Comparison of ENCODE assay signal across 20 mouse cellular contexts in genomic region chr9:123229826-123230225, GRCm38 (mm10). TPM values are rescaled to one million over a fixed set of nuclear protein-coding genes. Genes with fewer than 3 reads are reported as not detected.
"Had no signal": no experiment of that assay in that cellular context is flagged by ENCODE, and none has a peak within 500 bp of the region (broad histone marks: within the 10 kb centered on the region; RNA-seq: fewer than 3 reads in every experiment).

No protein-coding gene starts in this region.

- H3K4me1 ChIP-seq: limb, embryonic 12.5 days; limb, embryonic 15.5 days; lung, embryonic 15.5 days had no signal

- ATAC-seq: liver, postnatal 0 days had no signal

- DNase-seq: kidney, adult 9 months; kidney, postnatal 4 days; left cerebral cortex, postnatal 4 days; liver, postnatal 0 days; midbrain, embryonic 14.5 days; right cerebral cortex, adult 18-20 months; right cerebral cortex, postnatal 14 days; right cerebral cortex, postnatal 4 days; thymus, adult 2 months; thymus, postnatal 14 days; thymus, postnatal 4 days had no signal

- H3K9me3 ChIP-seq: limb, embryonic 12.5 days; limb, embryonic 15.5 days; lung, embryonic 15.5 days had no signal

- H3K36me3 ChIP-seq: limb, embryonic 12.5 days; limb, embryonic 15.5 days; lung, embryonic 15.5 days had no signal

- H3K9ac ChIP-seq: limb, embryonic 12.5 days; limb, embryonic 15.5 days; liver, embryonic 14.5 days; liver, postnatal 0 days; lung, embryonic 15.5 days had no signal

- H3K4me2 ChIP-seq: limb, embryonic 12.5 days; limb, embryonic 15.5 days; liver, embryonic 11.5 days; lung, embryonic 15.5 days; midbrain, embryonic 11.5 days had no signal

- H3K27ac ChIP-seq: limb, embryonic 12.5 days; limb, embryonic 15.5 days; liver, embryonic 14.5 days; lung, embryonic 15.5 days; stomach, postnatal 0 days had no signal

- H3K27me3 ChIP-seq: limb, embryonic 12.5 days; limb, embryonic 15.5 days; lung, embryonic 15.5 days had no signal

- H3K4me3 ChIP-seq: limb, embryonic 12.5 days; limb, embryonic 15.5 days; lung, embryonic 15.5 days had no signal

RNA-seq across cellular contexts. Expression of gene Cdcp1, which starts 14.0 kb away (rescaled TPM):
- total RNA-seq: layer of hippocampus, adult 18-20 months; layer of hippocampus, postnatal 14 days had no signal
- polyA plus RNA-seq: midbrain, embryonic 14.5 days had no signal
